Mouse (Mus musculus): ENCODE measurements around the gene Bex2. TPM values are rescaled to one million over a fixed set of nuclear protein-coding genes. Genes with fewer than 3 reads are reported as not detected.
"Not testable (repeated sequence)": the region's sequence is repeated elsewhere in the genome, so short reads cannot be mapped to it uniquely, and the experiment has no call there.

Bex2 gene
- polyA plus RNA-seq (2012): 0.30 and 0.33 TPM in 2 replicates

DNA sequence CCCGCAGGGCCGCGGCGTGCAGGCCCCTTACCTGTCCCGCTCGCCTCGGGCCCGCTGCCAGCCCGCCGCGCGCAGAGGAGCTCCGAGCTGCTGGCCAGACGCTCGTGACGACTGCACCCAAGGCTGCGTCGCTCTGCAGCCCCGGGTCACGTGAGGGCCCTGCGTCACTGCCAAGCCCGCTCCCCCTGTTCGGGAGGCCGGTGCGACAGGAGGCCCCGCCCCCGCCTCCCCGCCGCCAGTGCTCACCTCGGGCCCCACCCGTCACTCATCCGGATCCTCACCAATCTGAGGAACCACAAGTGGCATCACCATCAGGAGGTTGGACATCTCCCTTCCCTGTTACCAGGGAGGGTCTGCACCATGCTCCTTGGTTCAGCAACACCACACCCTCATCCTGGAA is at the start of gene Bex2:
Bex2 (minus strand) TSS at position 217 of the 400 bp plus-strand sequence.
- Histone ChIP-seq H3K27me3 (ENCODE audit: control insufficient read depth) (peaks cover 10% of the 10 kb centered on the region), H3K4me3 (replicated peaks) (peak within 1 kb of the TSS; percentile 32)
- H3K36me3 ChIP-seq (ENCODE audit: control insufficient read depth); H3K4me1 ChIP-seq (ENCODE audit: control insufficient read depth); H3K9me3 ChIP-seq (ENCODE audit: control insufficient read depth, low read length): not testable (repeated sequence)

DNA sequence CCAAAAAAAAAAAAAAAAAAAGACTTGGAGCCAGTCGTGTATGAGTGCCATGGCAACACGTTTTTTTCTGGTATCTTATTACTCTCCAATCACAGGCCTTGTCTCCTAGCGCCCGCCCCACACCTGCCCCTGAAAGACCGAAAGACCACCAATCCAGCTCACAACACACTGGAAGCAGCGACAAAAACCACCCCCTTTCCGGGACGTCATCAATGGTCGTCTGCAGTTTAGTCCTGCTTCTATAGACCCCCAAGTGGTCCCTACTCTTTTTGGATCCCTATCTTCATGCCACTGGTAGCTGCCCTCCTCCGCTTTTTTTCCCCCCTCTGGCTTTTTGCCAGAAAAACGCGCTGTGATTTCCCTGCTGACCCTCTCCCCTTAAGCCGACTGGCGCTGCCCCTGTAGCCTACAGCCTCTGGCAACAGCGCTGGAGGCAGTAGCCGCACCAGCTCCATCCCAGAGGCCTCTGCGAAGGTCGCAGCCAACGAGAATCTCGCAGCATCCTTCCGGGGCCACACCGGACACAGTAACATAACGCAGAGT is 47.5 kb upstream of the Bex2 start:
- Histone ChIP-seq H3K4me1 (ENCODE audit: control insufficient read depth) (no peaks in the 10 kb centered on the region), H3K9me3 (ENCODE audit: control insufficient read depth, low read length) (peaks cover 2% of the 10 kb centered on the region; the same call in 1 of the 2 replicates), H3K36me3 (ENCODE audit: control insufficient read depth) (no peaks in the 10 kb centered on the region), H3K27me3 (ENCODE audit: control insufficient read depth) (peaks cover 30% of the 10 kb centered on the region), H3K4me3 (replicated peaks) (no peak overlapping the region)
- TF ChIP-seq TAL1 (IDR thresholded peaks at IDR 0.05; ENCODE audit: low read length): no peak
- TF ChIP-seq GATA1 (IDR thresholded peaks at IDR 0.05; ENCODE audit: low read length): no peak

DNA sequence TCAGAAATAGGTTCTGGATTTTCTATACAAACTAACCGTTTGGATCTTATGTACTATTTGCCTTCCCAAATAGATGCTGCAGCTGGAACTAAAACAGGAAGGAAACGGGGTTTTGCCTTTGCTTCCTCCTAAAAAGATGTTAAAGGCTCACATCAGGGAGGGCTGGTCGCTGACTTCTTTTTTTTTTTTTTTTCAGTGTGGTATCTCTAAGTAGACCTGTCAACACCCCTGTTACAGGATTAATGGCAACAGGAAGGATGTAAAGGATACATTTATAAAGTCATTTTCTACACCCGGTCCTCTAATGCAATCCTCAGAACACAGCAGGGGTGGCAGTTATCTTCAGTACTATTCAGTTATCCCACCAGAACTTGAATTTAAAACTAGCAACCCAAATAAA is 47.0 kb upstream of the Bex2 start:
- Histone ChIP-seq H3K9me3 (ENCODE audit: control insufficient read depth, low read length) (peaks cover 2% of the 10 kb centered on the region; the same call in 1 of the 2 replicates), H3K36me3 (ENCODE audit: control insufficient read depth) (no peaks in the 10 kb centered on the region), H3K27me3 (ENCODE audit: control insufficient read depth) (peaks cover 30% of the 10 kb centered on the region), H3K4me3 (replicated peaks) (no peak overlapping the region), H3K4me1 (ENCODE audit: control insufficient read depth) (no peaks in the 10 kb centered on the region)
- TF ChIP-seq TAL1 (IDR thresholded peaks at IDR 0.05; ENCODE audit: low read length) (no peak), GATA1 (IDR thresholded peaks at IDR 0.05; ENCODE audit: low read length) (no peak)

DNA sequence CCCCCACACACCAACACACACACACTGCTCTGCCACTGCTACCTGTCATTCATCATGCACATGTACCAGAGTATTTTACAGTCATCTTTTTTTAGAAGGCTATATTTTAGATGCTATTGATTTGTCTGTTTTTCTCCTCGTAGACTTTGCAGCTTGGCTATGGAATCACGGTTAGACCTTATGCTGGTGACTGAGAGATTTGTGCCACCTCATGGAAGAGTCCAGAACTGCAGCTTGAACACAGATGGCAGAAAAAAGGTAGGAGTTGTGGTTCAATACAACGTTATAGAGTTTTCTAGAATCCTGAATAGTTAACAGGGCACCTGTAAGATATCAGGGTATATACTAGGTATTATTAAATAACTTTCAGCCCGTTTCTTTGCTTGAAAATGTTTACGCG is 39.9 kb upstream of the Bex2 start:
- TF ChIP-seq TAL1 (IDR thresholded peaks at IDR 0.05; ENCODE audit: low read length) (no peak), GATA1 (IDR thresholded peaks at IDR 0.05; ENCODE audit: low read length) (no peak)

DNA sequence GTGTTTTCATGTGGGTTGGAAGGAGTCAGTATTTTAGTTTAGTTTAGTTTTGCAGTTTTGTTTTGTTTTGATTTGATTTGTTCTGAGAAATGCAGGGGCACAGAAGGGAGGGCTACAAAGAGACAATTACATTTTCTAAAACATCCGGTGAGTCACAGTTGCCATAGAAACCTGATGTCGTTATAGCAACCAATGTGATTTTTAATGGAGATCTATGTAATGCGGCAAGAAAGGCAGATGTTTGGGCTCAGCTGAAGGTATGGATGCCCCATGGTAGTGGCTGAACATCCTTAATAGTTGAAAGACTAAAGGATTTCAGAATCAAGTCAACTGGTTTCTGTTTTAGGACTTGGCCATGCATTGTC is 36.7 kb upstream of the Bex2 start:
- H3K4me3 ChIP-seq (replicated peaks): no peak overlapping the region
- no peaks in the 10 kb centered on the region for H3K9me3 ChIP-seq (ENCODE audit: control insufficient read depth, low read length)
- H3K4me1 ChIP-seq (ENCODE audit: control insufficient read depth): no peaks in the 10 kb centered on the region
- H3K36me3 ChIP-seq (ENCODE audit: control insufficient read depth): no peaks in the 10 kb centered on the region
- no peaks in the 10 kb centered on the region for H3K27me3 ChIP-seq (ENCODE audit: control insufficient read depth)
- TF ChIP-seq TAL1 (IDR thresholded peaks at IDR 0.05; ENCODE audit: low read length) (no peak), GATA1 (IDR thresholded peaks at IDR 0.05; ENCODE audit: low read length) (no peak)

More for the DNA sequence above, 39.9 kb upstream of the Bex2 start:
- Histone ChIP-seq H3K9me3 (ENCODE audit: control insufficient read depth, low read length) (no peaks in the 10 kb centered on the region), H3K36me3 (ENCODE audit: control insufficient read depth) (no peaks in the 10 kb centered on the region), H3K4me3 (replicated peaks) (no peak overlapping the region), H3K27me3 (ENCODE audit: control insufficient read depth) (0 out of 2 replicates have a peak, but pooled peaks cover under 1% of the 10 kb centered on the region), H3K4me1 (ENCODE audit: control insufficient read depth) (no peaks in the 10 kb centered on the region)

DNA sequence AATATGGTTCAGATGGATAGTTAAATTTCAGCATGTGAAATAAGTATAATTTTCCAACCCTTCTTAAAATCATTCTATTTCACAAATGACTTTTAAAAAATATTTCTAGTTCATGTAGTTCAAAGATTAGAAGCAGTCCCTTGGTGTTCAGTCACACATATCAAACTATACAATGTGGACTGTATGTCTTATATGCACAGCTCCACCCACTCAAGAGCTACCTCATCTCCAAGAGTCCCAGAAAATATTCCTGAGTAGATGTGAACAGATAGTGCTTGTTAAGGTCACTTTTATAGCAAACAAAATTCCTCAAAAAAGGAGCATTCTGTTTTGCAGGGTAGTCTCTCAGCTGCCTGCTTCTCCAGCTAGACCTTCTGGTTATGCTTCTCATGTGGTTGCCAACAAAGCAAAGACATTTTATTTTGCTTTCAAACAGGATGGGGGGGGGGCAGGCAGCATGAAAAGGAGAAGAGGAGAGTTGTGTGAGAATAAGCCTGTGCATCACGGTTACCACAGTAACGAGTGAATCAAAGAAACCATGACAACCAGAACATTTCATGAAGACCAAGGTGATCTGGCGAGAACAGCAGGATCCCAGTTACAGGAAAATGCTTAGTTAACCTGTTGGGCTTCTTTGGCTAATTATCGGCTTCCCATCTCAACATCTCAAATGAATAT is 36.1 kb upstream of the Bex2 start:
- Histone ChIP-seq H3K27me3 (ENCODE audit: control insufficient read depth) (no peaks in the 10 kb centered on the region), H3K9me3 (ENCODE audit: control insufficient read depth, low read length) (no peaks in the 10 kb centered on the region), H3K4me1 (ENCODE audit: control insufficient read depth) (no peaks in the 10 kb centered on the region), H3K36me3 (ENCODE audit: control insufficient read depth) (no peaks in the 10 kb centered on the region), H3K4me3 (replicated peaks) (no peak overlapping the region)
- TF ChIP-seq GATA1 (IDR thresholded peaks at IDR 0.05; ENCODE audit: low read length) (no peak), TAL1 (IDR thresholded peaks at IDR 0.05; ENCODE audit: low read length) (no peak)

DNA sequence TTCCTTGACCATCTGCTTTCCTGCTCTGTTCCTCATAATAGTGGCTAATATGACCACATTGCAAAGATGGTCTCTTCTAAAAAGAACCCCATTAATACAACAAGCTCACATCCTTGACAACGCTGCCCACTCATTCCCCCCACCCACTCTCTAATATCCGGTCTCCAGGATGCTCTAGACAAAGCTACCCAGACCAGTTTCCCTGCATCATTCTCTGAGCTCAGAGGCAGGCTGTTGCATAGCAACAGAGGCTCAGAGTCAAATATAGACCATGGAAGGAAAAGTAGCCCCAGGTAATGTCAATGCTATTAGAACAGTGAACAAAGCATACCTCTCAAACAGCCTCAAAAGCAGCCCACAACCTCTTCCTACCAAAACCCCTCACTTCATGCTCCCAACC is 26.4 kb upstream of the Bex2 start:
- Histone ChIP-seq H3K9me3 (ENCODE audit: control insufficient read depth, low read length) (no peaks in the 10 kb centered on the region), H3K4me3 (replicated peaks) (no peak overlapping the region), H3K36me3 (ENCODE audit: control insufficient read depth) (no peaks in the 10 kb centered on the region), H3K27me3 (ENCODE audit: control insufficient read depth) (no peaks in the 10 kb centered on the region), H3K4me1 (ENCODE audit: control insufficient read depth) (no peaks in the 10 kb centered on the region)
- no peak for TF ChIP-seq TAL1 (IDR thresholded peaks at IDR 0.05; ENCODE audit: low read length)
- TF ChIP-seq GATA1 (IDR thresholded peaks at IDR 0.05; ENCODE audit: low read length): no peak

DNA sequence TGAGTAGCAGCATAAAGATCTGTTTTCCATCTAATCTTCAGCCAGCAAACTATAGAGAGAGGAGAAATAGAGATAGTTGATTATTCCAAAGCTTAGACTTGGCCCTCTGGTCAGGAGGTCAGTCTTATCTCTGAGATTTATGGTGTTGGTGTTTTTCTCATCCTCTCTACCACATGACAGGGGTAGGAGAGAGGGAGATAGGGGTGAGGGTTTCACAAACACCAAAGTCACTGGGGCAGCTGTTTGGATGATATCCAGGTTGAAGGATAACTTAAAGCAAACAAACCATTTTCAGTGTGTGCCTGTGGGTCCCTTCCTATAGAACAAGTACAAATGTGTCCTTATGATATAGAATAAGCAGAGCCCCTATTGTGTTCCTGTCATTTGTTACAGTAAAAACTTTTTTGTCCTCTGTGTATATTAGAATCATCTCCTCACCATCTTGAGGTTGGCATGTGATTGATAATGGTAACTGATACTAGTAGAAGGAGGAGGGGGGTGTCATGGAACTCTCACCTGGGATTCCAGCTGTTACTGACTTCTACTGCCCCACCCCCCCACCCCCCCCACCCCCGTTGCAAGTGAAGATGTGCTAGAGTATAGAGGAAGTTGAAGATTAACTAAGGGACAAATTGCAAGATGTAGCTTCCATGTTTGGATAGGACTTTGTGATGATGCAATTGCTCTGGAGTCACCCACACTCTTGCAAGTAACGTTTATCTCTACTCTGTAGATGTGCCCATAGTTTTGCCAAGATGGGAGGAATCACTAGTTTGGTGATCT is 24.7 kb upstream of the Bex2 start:
- H3K36me3 ChIP-seq (ENCODE audit: control insufficient read depth): no peaks in the 10 kb centered on the region
- TF ChIP-seq GATA1 (IDR thresholded peaks at IDR 0.05; ENCODE audit: low read length) (no peak), TAL1 (IDR thresholded peaks at IDR 0.05; ENCODE audit: low read length) (no peak)
- no peaks in the 10 kb centered on the region for H3K27me3 ChIP-seq (ENCODE audit: control insufficient read depth)
- H3K4me1 ChIP-seq (ENCODE audit: control insufficient read depth): no peaks in the 10 kb centered on the region
- H3K9me3 ChIP-seq (ENCODE audit: control insufficient read depth, low read length): no peaks in the 10 kb centered on the region
- H3K4me3 ChIP-seq (replicated peaks): no peak overlapping the region

DNA sequence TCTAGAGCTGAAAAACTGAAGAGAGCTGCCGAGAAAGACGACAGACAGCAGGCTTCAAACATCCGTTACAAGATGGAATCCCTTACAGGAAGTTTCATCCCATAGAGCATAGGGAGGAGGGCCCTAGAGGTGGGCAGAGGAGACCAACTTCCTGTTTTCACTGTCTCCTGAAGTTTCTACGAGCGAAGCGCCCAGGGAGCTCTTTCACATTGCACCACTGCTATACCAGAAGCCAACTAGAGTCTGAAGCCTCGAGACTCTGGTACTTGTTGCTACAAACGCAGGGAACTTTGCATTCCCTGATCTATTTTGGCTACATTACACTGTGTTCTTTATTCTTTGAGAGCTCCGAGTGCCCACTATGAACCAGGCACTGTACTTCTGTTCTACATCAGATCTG is 17.1 kb upstream of the Bex2 start, which contains the start of gene Nxf3:
Nxf3 (minus strand) TSS at position 101 of the 400 bp plus-strand sequence.
- Histone ChIP-seq H3K4me1 (ENCODE audit: control insufficient read depth) (no peaks in the 10 kb centered on the region), H3K9me3 (ENCODE audit: control insufficient read depth, low read length) (no peaks in the 10 kb centered on the region), H3K36me3 (ENCODE audit: control insufficient read depth) (no peaks in the 10 kb centered on the region), H3K27me3 (ENCODE audit: control insufficient read depth) (no peaks in the 10 kb centered on the region), H3K4me3 (replicated peaks) (no peak within 1 kb of the TSS)
- TF ChIP-seq GATA1 (IDR thresholded peaks at IDR 0.05; ENCODE audit: low read length) (no peak), TAL1 (IDR thresholded peaks at IDR 0.05; ENCODE audit: low read length) (no peak)

DNA sequence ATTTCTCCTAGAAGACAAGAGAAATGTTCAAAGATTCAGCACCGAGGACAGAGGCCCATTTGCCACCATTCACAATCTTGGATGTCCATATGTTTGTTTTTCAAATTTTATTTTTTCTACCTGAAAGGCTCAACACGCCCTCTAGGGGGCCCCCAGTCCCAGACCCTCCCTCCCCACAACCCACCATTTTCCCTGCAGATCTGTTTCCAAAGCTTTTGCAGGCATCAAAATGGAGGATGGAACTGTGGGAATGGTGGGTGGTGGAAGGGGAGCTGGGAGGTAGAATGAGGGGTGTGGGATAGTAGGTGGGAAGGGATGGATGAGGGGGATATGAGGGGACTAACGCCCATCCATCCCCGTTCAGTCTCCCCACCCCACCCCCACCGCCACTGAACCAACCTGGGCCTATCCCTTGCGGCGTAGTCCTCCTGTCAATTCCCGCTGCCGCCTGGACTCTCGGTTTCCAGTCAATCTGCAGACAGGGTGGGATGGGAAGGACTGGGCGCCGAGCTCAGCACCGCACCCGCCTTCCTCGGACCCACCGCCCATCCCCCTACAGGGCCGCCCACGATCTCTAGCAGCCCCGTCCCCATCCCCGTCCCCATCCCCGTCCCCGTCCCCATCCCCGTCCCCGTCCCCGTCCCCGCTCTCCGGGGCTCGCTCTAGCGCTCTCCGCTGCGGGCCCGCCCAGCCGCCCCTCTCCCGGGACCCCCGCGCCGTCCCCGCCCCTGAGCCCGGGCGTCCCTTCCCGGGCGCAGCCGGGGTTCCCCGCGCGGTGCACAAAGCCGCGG is 640 bp downstream of the Bex2 start:
- not testable (repeated sequence) for H3K9me3 ChIP-seq (ENCODE audit: control insufficient read depth, low read length); H3K4me1 ChIP-seq (ENCODE audit: control insufficient read depth); H3K36me3 ChIP-seq (ENCODE audit: control insufficient read depth)
- Histone ChIP-seq H3K4me3 (replicated peaks) (peak overlapping the region; percentile 32), H3K27me3 (ENCODE audit: control insufficient read depth) (peaks cover 10% of the 10 kb centered on the region)

Data from erythroblast, embryonic 14.5 days (primary cell).